Mouse (Mus musculus) frontal cortex, postnatal 36 days (tissue): ENCODE measurements around the gene Lhpp.

Experiments
- DNase-seq, 2 experiments: peaks; one replicate each; pipeline ENCODE4 v3.0.0; 2022; ENCODE audit warnings: low spot score in 2 of 2

Gene Lhpp

GRCm38 (mm10) chr7:132681296-132681695 lies 70.9 kb downstream of the Lhpp start:
- DNase-seq = no peak

GRCm38 (mm10) chr7:132681831-132682230 lies 71.4 kb downstream of the Lhpp start:
- DNase-seq = no peak

- no peak for DNase-seq
Observed at GRCm38 (mm10) chr7:132682336-132682735, 71.9 kb downstream of the Lhpp start.

- no peak for DNase-seq
Observed at GRCm38 (mm10) chr7:132682901-132683300, 72.5 kb downstream of the Lhpp start.

- no peak for DNase-seq
Observed at GRCm38 (mm10) chr7:132683923-132684322, 73.5 kb downstream of the Lhpp start.

GRCm38 (mm10) chr7:132686515-132686914 lies 76.1 kb downstream of the Lhpp start:
- no peak for DNase-seq

GRCm38 (mm10) chr7:132687897-132688296 lies 77.5 kb downstream of the Lhpp start:
- no peak for DNase-seq

- no peak for DNase-seq
Observed at GRCm38 (mm10) chr7:132688721-132689120, 78.3 kb downstream of the Lhpp start.

- DNase-seq = no peak
Observed at GRCm38 (mm10) chr7:132689722-132690121, 79.3 kb downstream of the Lhpp start.

- DNase-seq = no peak
Observed at GRCm38 (mm10) chr7:132690716-132691472, 80.5 kb downstream of the Lhpp start.

- peak in 1 of 2 experiments; percentile 52 for DNase-seq
Observed at GRCm38 (mm10) chr7:132692719-132693118, 82.3 kb downstream of the Lhpp start.

- DNase-seq = no peak
Observed at GRCm38 (mm10) chr7:132693561-132693960, 83.1 kb downstream of the Lhpp start.

- DNase-seq = no peak
Observed at GRCm38 (mm10) chr7:132697258-132697796, 86.9 kb downstream of the Lhpp start.

- DNase-seq = no peak
Observed at GRCm38 (mm10) chr7:132698737-132699136, 88.3 kb downstream of the Lhpp start.

GRCm38 (mm10) chr7:132699165-132699564 lies 88.7 kb downstream of the Lhpp start:
- DNase-seq = no peak

GRCm38 (mm10) chr7:132699639-132700038 lies 89.2 kb downstream of the Lhpp start:
- DNase-seq = no peak

GRCm38 (mm10) chr7:132700107-132700506 lies 89.7 kb downstream of the Lhpp start:
- DNase-seq = no peak

- no peak for DNase-seq
Observed at GRCm38 (mm10) chr7:132701412-132701811, 91.0 kb downstream of the Lhpp start.

- DNase-seq = no peak
Observed at GRCm38 (mm10) chr7:132702024-132702423, 91.6 kb downstream of the Lhpp start.

- no peak for DNase-seq
Observed at GRCm38 (mm10) chr7:132702492-132703070, 92.1 kb downstream of the Lhpp start.

GRCm38 (mm10) chr7:132703515-132704309 lies 93.3 kb downstream of the Lhpp start:
- DNase-seq = no peak

- DNase-seq = no peak
Observed at GRCm38 (mm10) chr7:132704310-132704875, 94.0 kb downstream of the Lhpp start.
